Mouse (Mus musculus): Measurements from ENCODE around the gene Zbed3. TPM values are rescaled to one million over a fixed set of nuclear protein-coding genes. Genes with fewer than 3 reads are reported as not detected.
"Not testable (repeated sequence)": the region's sequence is repeated elsewhere in the genome, so short reads cannot be mapped to it uniquely, and the experiment has no call there.

The Zbed3 gene
- polyA plus RNA-seq, 1 experiment from 2014 or later: 53.2 TPM

DNA sequence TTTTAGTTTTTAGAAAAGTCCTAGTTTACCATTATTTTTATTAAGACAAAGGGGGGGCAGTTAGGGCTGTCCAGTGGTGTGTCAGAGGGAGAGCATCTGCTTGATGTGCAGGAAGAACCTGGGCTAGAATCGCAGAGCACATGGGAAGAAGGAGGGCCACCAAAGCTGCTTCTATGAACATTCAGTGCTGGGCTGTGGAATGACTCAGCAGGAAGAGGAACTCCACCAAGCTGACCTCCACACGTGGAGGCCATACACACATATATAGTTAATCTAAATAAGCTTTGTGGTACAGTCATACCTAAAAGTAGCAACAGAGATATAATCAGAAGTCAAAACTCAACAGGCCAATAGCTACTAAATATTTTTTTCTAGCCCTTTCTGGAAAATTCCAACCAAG is 34.8 kb downstream of the Zbed3 start:
- no peak overlapping the region for H3K9ac ChIP-seq (ENCODE audit: low read length)
- H3K27ac ChIP-seq (ENCODE audit: low read length): no peak overlapping the region
- H3K4me3 ChIP-seq (ENCODE audit: low read length): no peak overlapping the region
- H3K36me3 ChIP-seq (ENCODE audit: control insufficient read depth, insufficient read depth): peaks cover 64% of the 10 kb centered on the region
- H3K27me3 ChIP-seq (ENCODE audit: control insufficient read depth, insufficient read depth, low read length): no peaks in the 10 kb centered on the region
- 71% methylated on average over 2 of the region's 2 CpGs for WGBS
- ATAC-seq (replicated peaks; ENCODE audit: extremely low read depth, insufficient read depth, low FRiP score): no peak
- H3K9me3 ChIP-seq (replicated peaks; ENCODE audit: control insufficient read depth, low read length): no peaks in the 10 kb centered on the region
- no peak overlapping the region for H3K4me2 ChIP-seq (ENCODE audit: low read depth, low read length)
- no peaks in the 10 kb centered on the region for H3K4me1 ChIP-seq (ENCODE audit: control insufficient read depth, insufficient read depth, low read length)

DNA sequence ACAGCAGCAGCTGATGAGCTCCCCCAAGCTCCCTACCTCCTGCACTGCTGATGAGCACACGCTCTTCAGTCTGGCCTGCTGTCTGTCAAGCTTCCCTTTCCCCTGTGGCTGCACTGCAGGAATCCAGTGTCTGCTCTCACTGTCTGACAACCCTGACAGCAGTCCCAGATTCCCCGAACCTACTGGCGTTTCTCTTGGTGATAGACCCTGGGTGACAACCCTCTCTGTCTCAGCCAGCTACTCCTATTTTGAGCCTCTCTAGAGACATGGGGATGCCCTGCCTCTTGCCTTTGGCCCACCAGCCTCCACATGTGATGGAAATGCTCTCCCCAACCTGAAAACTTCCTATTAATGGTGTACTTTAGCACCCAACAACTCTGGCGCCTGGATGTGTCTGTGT is 40.0 kb downstream of the Zbed3 start:
- Histone ChIP-seq H3K27me3 (ENCODE audit: control insufficient read depth, insufficient read depth, low read length) (no peaks in the 10 kb centered on the region), H3K27ac (ENCODE audit: low read length) (no peak overlapping the region), H3K4me2 (ENCODE audit: low read depth, low read length) (no peak overlapping the region), H3K4me1 (ENCODE audit: control insufficient read depth, insufficient read depth, low read length) (0 out of 2 replicates have a peak, but pooled peaks cover 3% of the 10 kb centered on the region), H3K9ac (ENCODE audit: low read length) (no peak overlapping the region), H3K36me3 (ENCODE audit: control insufficient read depth, insufficient read depth) (peaks cover 46% of the 10 kb centered on the region), H3K9me3 (replicated peaks; ENCODE audit: control insufficient read depth, low read length) (no peaks in the 10 kb centered on the region), H3K4me3 (ENCODE audit: low read length) (no peak overlapping the region)
- ATAC-seq (replicated peaks; ENCODE audit: extremely low read depth, insufficient read depth, low FRiP score): no peak
- 69% methylated on average over 4 of the region's 4 CpGs for WGBS

DNA sequence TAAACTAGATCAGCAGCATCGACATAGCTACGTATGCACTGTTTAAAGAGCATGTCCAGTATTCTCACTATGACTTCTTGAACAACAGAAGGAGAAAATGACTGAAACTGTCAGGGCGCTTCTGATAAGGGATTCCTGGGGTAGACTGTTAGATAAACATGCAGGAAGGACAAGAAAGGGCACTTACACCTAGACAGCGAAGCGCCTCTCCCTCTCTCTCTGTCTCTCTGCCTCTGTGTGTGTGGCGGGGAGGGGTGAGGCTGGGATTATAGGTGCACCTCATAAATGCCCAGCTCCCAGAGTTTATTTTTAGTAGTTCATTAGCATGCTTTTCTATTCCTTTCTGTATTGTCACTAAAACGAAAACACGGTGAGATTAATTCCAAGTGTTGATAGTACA is 42.9 kb downstream of the Zbed3 start:
- 0 out of 2 replicates have a peak, but pooled peaks cover 3% of the 10 kb centered on the region for H3K4me1 ChIP-seq (ENCODE audit: control insufficient read depth, insufficient read depth, low read length)
- no peak overlapping the region for H3K4me3 ChIP-seq (ENCODE audit: low read length)
- WGBS: 54% methylated on average over 8 of the region's 8 CpGs
- H3K9ac ChIP-seq (ENCODE audit: low read length): peak overlapping the region; percentile 36
- H3K9me3 ChIP-seq (replicated peaks; ENCODE audit: control insufficient read depth, low read length): no peaks in the 10 kb centered on the region
- H3K27me3 ChIP-seq (ENCODE audit: control insufficient read depth, insufficient read depth, low read length): no peaks in the 10 kb centered on the region
- H3K27ac ChIP-seq (ENCODE audit: low read length): peak overlapping the region; percentile 74
- peak overlapping the region; percentile 48 for H3K4me2 ChIP-seq (ENCODE audit: low read depth, low read length)
- ATAC-seq (replicated peaks; ENCODE audit: extremely low read depth, insufficient read depth, low FRiP score): no peak
- H3K36me3 ChIP-seq (ENCODE audit: control insufficient read depth, insufficient read depth): peaks cover 52% of the 10 kb centered on the region

DNA sequence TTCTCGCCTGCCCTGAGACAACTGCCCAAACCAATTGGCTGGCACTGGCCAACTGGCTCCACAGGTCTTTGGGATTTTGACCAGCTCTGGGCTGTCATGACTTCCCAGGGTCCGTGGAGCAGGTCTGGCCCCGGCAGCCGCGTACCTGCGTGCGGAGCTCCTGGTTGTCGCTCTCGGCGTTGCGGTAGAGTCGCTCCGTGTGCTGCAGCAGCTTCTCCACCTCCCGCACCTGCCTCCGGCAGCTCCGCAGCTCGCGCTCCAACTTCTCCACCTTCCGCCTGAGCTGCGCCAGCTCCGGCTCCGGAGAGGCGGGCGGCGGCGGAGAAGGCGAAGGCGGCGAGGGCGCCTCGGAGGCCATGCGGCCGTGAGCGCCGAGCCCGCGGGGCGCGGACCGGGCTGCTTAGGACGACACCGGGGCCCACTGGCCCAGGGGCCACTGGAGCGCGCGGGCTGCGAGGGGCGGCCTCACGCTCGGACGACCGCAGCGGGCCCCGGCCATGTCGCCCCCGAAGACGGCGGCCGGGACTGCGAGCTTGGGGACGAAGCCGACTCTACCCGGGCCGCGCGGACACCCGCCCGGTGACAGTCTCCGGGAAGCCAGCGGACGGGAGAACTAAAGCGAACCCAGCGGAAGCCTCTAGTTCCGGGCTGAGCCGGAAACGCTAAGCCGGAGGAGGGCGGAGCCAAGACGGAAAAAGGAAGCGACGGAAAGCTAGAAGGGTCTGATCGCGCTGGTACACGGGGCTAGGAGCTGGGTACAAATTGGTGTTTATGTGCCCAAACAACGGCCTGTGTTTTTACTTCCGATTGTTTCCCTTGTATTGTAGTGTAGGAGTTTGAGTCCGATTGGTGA is 51.5 kb downstream of the Zbed3 start, which contains the start of gene Aggf1:
Gene Aggf1, minus strand, starts transcription at position 652 of the 853 bp plus-strand sequence.
- ATAC-seq (replicated peaks; ENCODE audit: extremely low read depth, insufficient read depth, low FRiP score): peak; percentile 95
- no peaks in the 10 kb centered on the region for H3K27me3 ChIP-seq (ENCODE audit: control insufficient read depth, insufficient read depth, low read length)
- H3K9ac ChIP-seq (ENCODE audit: low read length): peak within 1 kb of the TSS; percentile 93
- H3K4me3 ChIP-seq (ENCODE audit: low read length): peak within 1 kb of the TSS; percentile 79
- H3K4me1 ChIP-seq (ENCODE audit: control insufficient read depth, insufficient read depth, low read length): peaks cover 14% of the 10 kb centered on the region
- H3K36me3 ChIP-seq (ENCODE audit: control insufficient read depth, insufficient read depth): peaks cover 8% of the 10 kb centered on the region
- WGBS: under 1% methylated on average over 86 of the region's 86 CpGs
- H3K9me3 ChIP-seq (replicated peaks; ENCODE audit: control insufficient read depth, low read length): no peaks in the 10 kb centered on the region
- peak within 1 kb of the TSS; percentile 93 for H3K4me2 ChIP-seq (ENCODE audit: low read depth, low read length)
- peak within 1 kb of the TSS; percentile 76 for H3K27ac ChIP-seq (ENCODE audit: low read length)

DNA sequence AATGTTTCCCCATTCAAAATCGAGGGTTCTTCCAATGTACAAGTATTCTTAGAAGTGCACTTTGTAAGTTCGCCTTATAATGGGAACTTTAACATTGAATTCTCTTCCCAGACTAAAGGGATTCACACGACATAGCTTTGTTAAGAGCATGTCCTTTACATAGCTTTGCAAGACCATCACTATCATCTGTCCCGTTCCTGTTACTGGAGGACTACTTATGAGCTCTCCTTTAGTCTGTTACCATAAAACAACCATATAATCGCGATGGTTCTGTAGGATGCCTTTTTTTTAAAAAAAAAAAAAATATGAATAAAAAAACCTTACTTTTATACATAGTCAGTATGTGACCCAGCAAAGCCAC is 52.1 kb downstream of the Zbed3 start:
- peak overlapping the region; percentile 34 for H3K27ac ChIP-seq (ENCODE audit: low read length)
- WGBS: 26% methylated on average over 6 of the region's 6 CpGs
- H3K4me1 ChIP-seq (ENCODE audit: control insufficient read depth, insufficient read depth, low read length): peaks cover 14% of the 10 kb centered on the region
- no peaks in the 10 kb centered on the region for H3K9me3 ChIP-seq (replicated peaks; ENCODE audit: control insufficient read depth, low read length)
- peak overlapping the region; percentile 93 for H3K9ac ChIP-seq (ENCODE audit: low read length)
- no peak for ATAC-seq (replicated peaks; ENCODE audit: extremely low read depth, insufficient read depth, low FRiP score)
- no peaks in the 10 kb centered on the region for H3K27me3 ChIP-seq (ENCODE audit: control insufficient read depth, insufficient read depth, low read length)
- H3K36me3 ChIP-seq (ENCODE audit: control insufficient read depth, insufficient read depth): peaks cover 2% of the 10 kb centered on the region
- H3K4me3 ChIP-seq (ENCODE audit: low read length): peak overlapping the region; percentile 79
- H3K4me2 ChIP-seq (ENCODE audit: low read depth, low read length): peak overlapping the region; percentile 64

DNA sequence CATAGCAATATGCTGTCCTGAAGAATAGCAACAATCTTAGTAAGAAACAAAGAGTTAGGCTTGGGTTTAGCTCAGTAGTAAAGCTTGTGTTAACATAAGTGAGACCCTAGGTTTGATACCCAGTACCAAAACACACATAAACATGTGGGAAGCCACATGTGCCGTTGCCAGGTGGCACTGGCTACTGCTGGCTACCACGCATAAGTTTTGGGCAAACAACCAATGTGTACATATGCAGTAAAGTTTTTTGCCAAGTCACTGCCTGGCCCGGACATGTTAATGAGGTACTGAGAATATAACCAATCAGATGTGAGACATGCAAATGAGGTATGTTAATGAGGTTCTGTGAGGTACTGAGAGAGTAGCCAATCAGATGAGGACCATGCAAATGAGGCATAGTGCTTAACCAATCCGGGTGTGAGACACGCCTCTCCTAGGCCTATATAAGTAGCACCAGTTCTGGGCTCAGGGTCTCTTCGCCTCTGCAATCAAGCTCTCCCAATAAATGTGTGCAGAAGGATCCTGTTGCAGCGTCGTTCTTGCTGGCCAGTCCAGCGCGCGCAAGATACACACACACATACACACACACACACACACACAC is 53.4 kb downstream of the Zbed3 start:
- not testable (repeated sequence) for H3K9ac ChIP-seq (ENCODE audit: low read length); H3K9me3 ChIP-seq (replicated peaks; ENCODE audit: control insufficient read depth, low read length); H3K27ac ChIP-seq (ENCODE audit: low read length); H3K4me2 ChIP-seq (ENCODE audit: low read depth, low read length); H3K4me3 ChIP-seq (ENCODE audit: low read length); ATAC-seq (replicated peaks; ENCODE audit: extremely low read depth, insufficient read depth, low FRiP score); H3K36me3 ChIP-seq (ENCODE audit: control insufficient read depth, insufficient read depth); H3K27me3 ChIP-seq (ENCODE audit: control insufficient read depth, insufficient read depth, low read length)
- peaks cover 14% of the 10 kb centered on the region for H3K4me1 ChIP-seq (ENCODE audit: control insufficient read depth, insufficient read depth, low read length)
- WGBS: 95% methylated on average over 11 of the region's 11 CpGs

DNA sequence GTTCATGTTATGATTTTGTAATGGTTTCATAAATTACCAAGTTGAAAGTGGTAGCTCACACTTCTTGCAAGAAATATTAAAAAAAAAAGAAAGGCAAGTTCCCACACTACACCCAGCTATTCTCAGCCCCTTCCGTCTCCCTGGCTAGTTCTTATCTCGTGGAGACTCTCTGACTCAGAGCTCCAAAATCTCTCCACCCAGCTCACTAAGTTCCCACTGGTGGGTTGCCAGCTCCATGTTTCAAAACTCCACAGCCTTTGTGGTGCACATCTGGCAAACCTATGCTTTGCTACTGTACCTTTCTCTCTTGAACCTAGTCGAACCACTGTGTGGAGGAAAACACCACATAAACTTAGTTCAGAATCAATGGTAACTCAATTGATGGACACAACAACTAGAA is 55.3 kb downstream of the Zbed3 start:
- no peak overlapping the region for H3K4me3 ChIP-seq (ENCODE audit: low read length)
- no peaks in the 10 kb centered on the region for H3K27me3 ChIP-seq (ENCODE audit: control insufficient read depth, insufficient read depth, low read length)
- no peak overlapping the region for H3K4me2 ChIP-seq (ENCODE audit: low read depth, low read length)
- no peak overlapping the region for H3K27ac ChIP-seq (ENCODE audit: low read length)
- H3K4me1 ChIP-seq (ENCODE audit: control insufficient read depth, insufficient read depth, low read length): peaks cover 13% of the 10 kb centered on the region
- WGBS: 44% methylated on average over 3 of the region's 3 CpGs
- no peak for ATAC-seq (replicated peaks; ENCODE audit: extremely low read depth, insufficient read depth, low FRiP score)
- H3K9me3 ChIP-seq (replicated peaks; ENCODE audit: control insufficient read depth, low read length): no peaks in the 10 kb centered on the region
- H3K9ac ChIP-seq (ENCODE audit: low read length): no peak overlapping the region
- no peaks in the 10 kb centered on the region for H3K36me3 ChIP-seq (ENCODE audit: control insufficient read depth, insufficient read depth)

DNA sequence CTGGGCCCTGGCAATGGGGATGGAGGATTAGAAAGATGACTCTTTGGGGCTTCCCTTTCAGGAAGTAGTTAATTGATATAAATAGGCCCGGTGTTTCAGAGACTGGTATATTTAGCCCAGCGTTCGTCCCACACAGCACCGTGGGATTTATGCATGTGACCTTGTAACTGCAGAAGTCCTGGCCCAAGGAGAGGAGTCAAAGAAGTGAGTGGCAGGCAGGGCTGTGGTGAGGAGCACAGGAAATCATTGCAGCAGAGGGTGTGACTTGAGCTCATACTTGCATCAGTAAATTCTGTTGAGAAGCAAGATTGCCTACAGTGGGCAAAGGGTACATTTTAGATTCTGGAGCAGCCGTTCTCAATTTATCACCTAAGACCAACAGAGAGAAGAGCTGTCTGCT is 59.0 kb downstream of the Zbed3 start:
- ATAC-seq (replicated peaks; ENCODE audit: extremely low read depth, insufficient read depth, low FRiP score): 0 out of 2 replicates have a peak, but pooled peaks have one; percentile 65
- Histone ChIP-seq H3K36me3 (ENCODE audit: control insufficient read depth, insufficient read depth) (no peaks in the 10 kb centered on the region), H3K4me3 (ENCODE audit: low read length) (no peak overlapping the region), H3K27ac (ENCODE audit: low read length) (peak overlapping the region; percentile 55; the same call in 1 of the 2 replicates), H3K9ac (ENCODE audit: low read length) (no peak overlapping the region), H3K4me1 (ENCODE audit: control insufficient read depth, insufficient read depth, low read length) (peaks cover 7% of the 10 kb centered on the region; the same call in 1 of the 2 replicates), H3K9me3 (replicated peaks; ENCODE audit: control insufficient read depth, low read length) (no peaks in the 10 kb centered on the region), H3K4me2 (ENCODE audit: low read depth, low read length) (0 out of 2 replicates have a peak overlapping the region, but pooled peaks have one; percentile 5), H3K27me3 (ENCODE audit: control insufficient read depth, insufficient read depth, low read length) (no peaks in the 10 kb centered on the region)
- WGBS: 36% methylated on average over 5 of the region's 5 CpGs

All from heart, embryonic 16.5 days (tissue).